Mouse (Mus musculus) ES-E14 (cell line): ENCODE results near the gene Gm47985. TPM values are rescaled to one million over a fixed set of nuclear protein-coding genes. Genes with fewer than 3 reads are reported as not detected.
A peak's percentile ranks its signal among the peaks of the same experiment; 100 is the strongest.

Experiments used
- DNase-seq: peaks from one replicate; pipeline ENCODE4 v3.0.0-alpha.2; 2013; ENCODE audit warnings: low read depth, low spot score
- H3K27ac ChIP-seq: 2 replicates; pipeline ENCODE4 v1.5.1; 2012; ENCODE audit warnings: low read depth, mild to moderate bottlenecking, low read length, moderate library complexity, mixed read lengths; ENCODE audit not compliant: poor library complexity, insufficient read depth, severe bottlenecking
- H3K36me3 ChIP-seq: 2 replicates; pipeline ENCODE4 v1.6.1; 2012; ENCODE audit warnings: mild to moderate bottlenecking, low read length, moderate library complexity, mixed read lengths; ENCODE audit not compliant: control insufficient read depth, poor library complexity, insufficient read depth, severe bottlenecking
- H3K4me1 ChIP-seq, 2 experiments: fragments of 150-350 bp in 1 of 2; sonication (generic) in 1 of 2; 2 replicates each; pipeline ENCODE4 v1.6.1; 2012; ENCODE audit warnings: low read length in 2 of 2, mild to moderate bottlenecking in 1 of 2, mixed read lengths in 1 of 2; ENCODE audit not compliant: control insufficient read depth in 2 of 2, insufficient read depth in 2 of 2, poor library complexity in 1 of 2
- H3K4me3 ChIP-seq, 2 experiments: fragments of 150-350 bp in 1 of 2; sonication (generic) in 1 of 2; 2 replicates each; pipeline ENCODE4 v1.5.1; 2012; ENCODE audit warnings: low read length in 2 of 2, low read depth in 1 of 2, mild to moderate bottlenecking in 1 of 2, mixed read lengths in 1 of 2; ENCODE audit not compliant: insufficient read depth in 1 of 2, poor library complexity in 1 of 2, severe bottlenecking in 1 of 2
- H3K9ac ChIP-seq: 2 replicates; pipeline ENCODE4 v1.6.1; 2012; ENCODE audit warnings: low read depth, mild to moderate bottlenecking, low read length, mixed read lengths; ENCODE audit not compliant: poor library complexity, insufficient read depth, severe bottlenecking
- H3K9me3 ChIP-seq: fragments of 150-350 bp; sonication (generic); 2 replicates; pipeline ENCODE4 v1.6.1; 2012; ENCODE audit warnings: low read depth, mild to moderate bottlenecking, low read length; ENCODE audit not compliant: control insufficient read depth, insufficient read depth
- CHD2 ChIP-seq: IDR thresholded peaks from 2 replicates; pipeline ENCODE4 v1.6.1; 2014; ENCODE audit warnings: mild to moderate bottlenecking, low read depth, low read length, inconsistent platforms
- HCFC1 ChIP-seq: IDR thresholded peaks from 2 replicates; pipeline ENCODE4 v1.6.1; 2012; ENCODE audit warnings: low read length, inconsistent platforms, borderline replicate concordance; ENCODE audit not compliant: insufficient read depth
- MAFK ChIP-seq: IDR thresholded peaks from 2 replicates; pipeline ENCODE4 v1.6.1; 2014; ENCODE audit warnings: mild to moderate bottlenecking, low read depth, low read length, inconsistent platforms; ENCODE audit not compliant: insufficient read depth
- ZC3H11A ChIP-seq: IDR thresholded peaks from 2 replicates; pipeline ENCODE4 v1.6.1; 2012; ENCODE audit warnings: low read depth, mild to moderate bottlenecking, inconsistent platforms, low read length, borderline replicate concordance
- ZNF384 ChIP-seq: IDR thresholded peaks from 2 replicates; pipeline ENCODE4 v1.6.1; 2012; ENCODE audit warnings: low read depth, low read length, inconsistent platforms
- in situ Hi-C, 2 experiments: fragments of 600-800 bp; cut with MboI; formaldehyde crosslinking; loops; one replicate each; pipeline ENCODE4 v1.15.1; 2025; ENCODE audit warnings: low sequenced_read_pairs in 2 of 2, inconsistent platforms in 1 of 2; ENCODE audit not compliant: unreplicated experiment in 2 of 2
- total RNA-seq: library from RNA; depleted of rRNA; stranded (reverse); fragments of 300-350 nt; gene quantifications from 2 replicates; pipeline ENCODE4 v1.2.3, GENCODE M21; 2012

Gm47985 gene
- total RNA-seq, 1 experiment: not detected

GRCm38 (mm10) chr1:151166031-151166430 is 16.3 kb upstream of the Gm47985 start:
- TF ChIP-seq CHD2 (no peak), MAFK (no peak), ZNF384 (no peak), HCFC1 (no peak), ZC3H11A (no peak)
- Histone ChIP-seq H3K36me3 (no peaks in the 10 kb centered on the region), H3K4me1 (no peaks in the 10 kb centered on the region), H3K27ac (no peak overlapping the region), H3K4me3 (no peak overlapping the region), H3K9me3 (no peaks in the 10 kb centered on the region), H3K9ac (no peak overlapping the region)
- no peak for DNase-seq
- in situ Hi-C loops: no loop called here

GRCm38 (mm10) chr1:151167297-151168047 is 14.9 kb upstream of the Gm47985 start:
- in situ Hi-C loops: no loop called here
- no peak overlapping the region for H3K4me3 ChIP-seq
- no peaks in the 10 kb centered on the region for H3K9me3 ChIP-seq
- no peak overlapping the region for H3K9ac ChIP-seq
- no peak for TF ChIP-seq HCFC1
- no peak for TF ChIP-seq ZNF384
- no peak for TF ChIP-seq ZC3H11A
- TF ChIP-seq MAFK: no peak
- TF ChIP-seq CHD2: no peak
- no peak for DNase-seq
- no peak overlapping the region for H3K27ac ChIP-seq
- H3K36me3 ChIP-seq: no peaks in the 10 kb centered on the region
- no peaks in the 10 kb centered on the region for H3K4me1 ChIP-seq

- H3K36me3 ChIP-seq: no peaks in the 10 kb centered on the region
Observed at GRCm38 (mm10) chr1:151168637-151169036, 13.7 kb upstream of the Gm47985 start.

GRCm38 (mm10) chr1:151171572-151172461 is 10.5 kb upstream of the Gm47985 start:
- no peak for TF ChIP-seq ZNF384
- no peak for TF ChIP-seq CHD2
- no peak for TF ChIP-seq ZC3H11A
- no peak for TF ChIP-seq HCFC1
- no peak for TF ChIP-seq MAFK
- Histone ChIP-seq H3K27ac (no peak overlapping the region), H3K9ac (no peak overlapping the region), H3K36me3 (no peaks in the 10 kb centered on the region), H3K9me3 (no peaks in the 10 kb centered on the region), H3K4me1 (no peaks in the 10 kb centered on the region), H3K4me3 (no peak overlapping the region)
- in situ Hi-C loops: no loop called here
- DNase-seq: no peak

More at GRCm38 (mm10) chr1:151168637-151169036, 13.7 kb upstream of the Gm47985 start:
- no peaks in the 10 kb centered on the region for H3K9me3 ChIP-seq
- no peak overlapping the region for H3K9ac ChIP-seq
- H3K4me3 ChIP-seq: no peak overlapping the region
- no peak overlapping the region for H3K27ac ChIP-seq
- no peak for DNase-seq
- TF ChIP-seq MAFK (peak; percentile 71), ZNF384 (no peak)
- H3K4me1 ChIP-seq: no peaks in the 10 kb centered on the region
- in situ Hi-C loops: no loop called here
